Mouse (Mus musculus) limb, embryonic 11.5 days (tissue): ENCODE data around the gene Ccdc144b. TPM values are rescaled to one million over a fixed set of nuclear protein-coding genes. Genes with fewer than 3 reads are reported as not detected.

ENCODE experiments used
- ATAC-seq: fragments of 200-750 bp; cut with Nextera tagmentation; 2 replicates; pipeline ENCODE4 v1.8.0; 2017; ENCODE audit warnings: low read depth; ENCODE audit not compliant: insufficient number of reproducible peaks, low FRiP score, low TSS enrichment
- DNase-seq: peaks from one replicate; pipeline ENCODE4 v3.0.0-alpha.2; 2015; ENCODE audit warnings: low spot score
- H3K27ac ChIP-seq: fragments of 300-500 bp; sonication (generic); replicated peaks from 2 replicates; pipeline ENCODE4 v1.5.1; 2014; ENCODE audit warnings: low read depth, mild to moderate bottlenecking, low read length
- H3K27me3 ChIP-seq: fragments of 300-500 bp; sonication (generic); 2 replicates; pipeline ENCODE4 v1.6.1; 2014; ENCODE audit warnings: mild to moderate bottlenecking, low read length, mixed read lengths; ENCODE audit not compliant: control insufficient read depth, insufficient read depth
- H3K36me3 ChIP-seq: fragments of 300-500 bp; sonication (generic); 2 replicates; pipeline ENCODE4 v1.6.1; 2014; ENCODE audit warnings: mild to moderate bottlenecking, low read length, moderate library complexity, mixed read lengths; ENCODE audit not compliant: control insufficient read depth, insufficient read depth
- H3K4me1 ChIP-seq: fragments of 300-500 bp; sonication (generic); 2 replicates; pipeline ENCODE4 v1.6.1; 2014; ENCODE audit warnings: low read length, mixed read lengths; ENCODE audit not compliant: control insufficient read depth, insufficient read depth
- H3K4me2 ChIP-seq: fragments of 300-500 bp; sonication (generic); 2 replicates; pipeline ENCODE4 v1.6.1; 2014; ENCODE audit warnings: low read depth, mild to moderate bottlenecking, moderate library complexity; ENCODE audit not compliant: severe bottlenecking
- H3K4me3 ChIP-seq: fragments of 300-500 bp; sonication (generic); 2 replicates; pipeline ENCODE4 v1.5.1; 2014; ENCODE audit warnings: low read depth, low read length
- H3K9ac ChIP-seq: fragments of 300-500 bp; sonication (generic); 2 replicates; pipeline ENCODE4 v1.6.1; 2014; ENCODE audit warnings: mild to moderate bottlenecking, low read length
- H3K9me3 ChIP-seq: fragments of 300-500 bp; sonication (generic); 2 replicates; pipeline ENCODE4 v1.6.1; 2016; ENCODE audit warnings: low read length; ENCODE audit not compliant: control insufficient read depth
- WGBS: fragments of 180-500 bp; shearing (Covaris S2); extraction: QIAGEN DNeasy Blood & Tissue Kit; methylation state at CpG from one replicate; pipeline ENCODE4 v1.1.7; 2014; 5-methylcytosine and 5-hydroxymethylcytosine counted together
- polyA plus RNA-seq: library from polyadenylated mRNA; unstranded; fragments of >200 nt; fragmentation: Nextera tagmentation; extraction: Ambion mirVana; gene quantifications from 2 replicates; pipeline ENCODE4 v1.2.1, GENCODE M21; 2014

Gene Ccdc144b
- polyA plus RNA-seq: not detected in 2 replicates

DNA sequence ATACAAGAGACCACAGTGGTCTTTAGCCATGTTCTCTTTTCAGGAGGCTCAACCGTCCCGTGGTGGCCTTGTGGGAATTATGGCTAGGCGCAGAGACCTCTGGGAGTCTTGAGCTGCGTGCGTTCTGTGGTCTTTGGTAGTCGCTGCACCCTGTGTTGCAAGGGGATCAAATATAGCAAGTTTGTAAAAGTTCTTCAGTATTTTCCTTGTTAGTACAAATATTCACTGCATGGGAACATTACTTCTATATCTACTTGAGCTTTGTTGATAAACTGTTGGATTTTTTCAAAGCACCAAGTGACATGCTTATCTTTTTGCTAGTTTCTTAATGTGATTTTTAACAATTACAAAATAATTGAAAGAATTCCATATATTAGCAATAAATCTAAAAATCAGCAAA, at the start of gene Ccdc144b:
Gene Ccdc144b, minus strand, starts transcription at position 101 of the 400 bp plus-strand sequence.
- no peak for ATAC-seq
- H3K4me3 ChIP-seq: no peak within 1 kb of the TSS
- no peaks in the 10 kb centered on the region for H3K9me3 ChIP-seq
- no peaks in the 10 kb centered on the region for H3K27me3 ChIP-seq
- no peaks in the 10 kb centered on the region for H3K4me1 ChIP-seq
- no peak within 1 kb of the TSS for H3K9ac ChIP-seq
- no peak within 1 kb of the TSS for H3K27ac ChIP-seq
- no peaks in the 10 kb centered on the region for H3K36me3 ChIP-seq
- no peak within 1 kb of the TSS for H3K4me2 ChIP-seq
- 90% methylated on average over 6 of the region's 6 CpGs for WGBS
- no peak for DNase-seq

DNA sequence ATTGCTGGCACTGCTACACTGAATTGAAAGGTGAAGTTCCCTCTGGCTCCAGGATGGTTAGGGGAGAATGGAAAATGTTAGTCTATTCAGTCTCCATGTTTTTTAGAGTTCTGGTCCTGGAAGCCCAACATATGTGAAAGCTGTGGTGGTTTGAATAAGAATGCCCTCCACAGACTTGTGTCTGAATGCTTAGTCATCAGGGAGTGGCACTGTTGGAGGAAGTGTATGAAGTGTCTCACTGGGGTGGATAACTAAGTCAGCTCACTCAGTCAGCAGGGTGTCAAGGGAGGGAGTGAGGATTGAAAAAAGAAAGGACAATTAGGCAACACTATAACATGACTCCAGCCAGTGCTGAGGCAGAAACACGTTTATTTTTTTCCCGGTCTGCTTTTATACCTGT, 42.0 kb upstream of the Ccdc144b start:
- ATAC-seq (no peak), DNase-seq (no peak)
- Histone ChIP-seq H3K27me3 (no peaks in the 10 kb centered on the region), H3K27ac (no peak overlapping the region), H3K4me3 (no peak overlapping the region), H3K9ac (no peak overlapping the region), H3K4me1 (no peaks in the 10 kb centered on the region), H3K36me3 (no peaks in the 10 kb centered on the region), H3K9me3 (no peaks in the 10 kb centered on the region), H3K4me2 (no peak overlapping the region)
- WGBS: 88% methylated on average over 2 of the region's 2 CpGs

DNA sequence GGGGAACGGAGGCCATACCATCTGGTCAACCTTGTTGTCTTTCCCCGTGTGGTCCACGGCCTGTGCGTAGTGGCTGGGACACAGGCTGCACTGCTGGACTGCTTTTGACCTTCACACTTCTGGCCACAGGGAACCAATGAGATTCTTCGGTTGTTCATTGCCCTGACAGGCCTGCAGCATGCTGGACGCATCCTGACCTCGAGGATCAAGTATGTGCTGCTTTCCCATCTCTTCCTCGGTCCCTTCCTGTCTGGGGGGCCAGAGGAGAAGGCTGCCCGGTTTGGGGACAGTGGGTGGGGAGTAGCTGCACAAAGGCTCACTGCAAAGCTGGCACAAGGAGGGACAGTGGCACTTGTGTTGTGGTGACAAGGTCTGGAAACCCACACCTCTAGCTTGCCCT, 34.2 kb upstream of the Ccdc144b start:
- Histone ChIP-seq H3K4me3 (no peak overlapping the region), H3K36me3 (peaks cover 15% of the 10 kb centered on the region), H3K27me3 (no peaks in the 10 kb centered on the region), H3K4me1 (no peaks in the 10 kb centered on the region), H3K9ac (no peak overlapping the region), H3K4me2 (no peak overlapping the region), H3K27ac (no peak overlapping the region), H3K9me3 (no peaks in the 10 kb centered on the region)
- ATAC-seq: no peak
- 95% methylated on average over 9 of the region's 9 CpGs for WGBS
- no peak for DNase-seq

DNA sequence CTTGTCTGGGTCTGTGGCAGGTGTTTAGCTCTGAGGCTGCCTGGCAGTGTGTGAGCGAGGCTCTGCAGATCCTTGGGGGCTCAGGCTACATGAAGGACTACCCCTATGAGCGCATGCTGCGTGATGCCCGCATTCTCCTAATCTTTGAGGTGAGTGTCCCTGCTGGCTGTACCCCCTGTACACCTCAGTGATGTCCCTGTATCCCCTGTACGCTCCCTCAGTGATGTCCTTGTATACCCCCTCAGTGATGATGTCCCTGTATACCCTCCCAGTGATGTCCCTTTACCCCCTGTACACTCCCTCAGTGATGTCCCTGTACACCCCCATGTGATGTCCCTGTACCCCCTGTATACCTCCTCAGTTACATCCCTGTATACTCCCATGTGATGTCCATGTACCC, 32.0 kb upstream of the Ccdc144b start:
- Histone ChIP-seq H3K36me3 (peaks cover 20% of the 10 kb centered on the region), H3K9me3 (no peaks in the 10 kb centered on the region), H3K9ac (no peak overlapping the region), H3K27ac (no peak overlapping the region), H3K4me1 (no peaks in the 10 kb centered on the region), H3K27me3 (no peaks in the 10 kb centered on the region), H3K4me2 (no peak overlapping the region), H3K4me3 (no peak overlapping the region)
- ATAC-seq (no peak), DNase-seq (no peak)
- WGBS: 92% methylated on average over 5 of the region's 5 CpGs

DNA sequence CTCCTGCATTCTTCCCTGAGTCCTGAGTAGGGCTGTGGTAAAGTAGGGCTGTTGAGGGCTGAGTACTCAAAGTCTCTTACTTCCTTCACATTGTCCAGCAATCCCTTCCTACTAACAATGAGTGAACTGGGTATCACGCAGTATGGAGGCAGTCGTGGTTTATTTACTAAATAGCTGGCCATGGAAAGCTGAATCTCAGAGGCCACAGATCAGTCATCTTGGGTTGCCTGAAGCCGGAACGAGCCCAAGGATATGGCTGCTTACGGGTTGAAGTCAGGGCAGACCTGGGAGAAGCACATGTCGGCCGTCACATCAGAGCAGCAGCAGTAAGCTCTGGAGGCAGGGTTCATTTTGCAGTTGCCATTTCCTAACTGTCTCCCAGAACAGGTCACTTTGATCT, 30.0 kb upstream of the Ccdc144b start:
- Histone ChIP-seq H3K9ac (no peak overlapping the region), H3K4me2 (no peak overlapping the region), H3K4me3 (no peak overlapping the region), H3K36me3 (peaks cover 15% of the 10 kb centered on the region), H3K27ac (no peak overlapping the region), H3K9me3 (no peaks in the 10 kb centered on the region), H3K4me1 (no peaks in the 10 kb centered on the region), H3K27me3 (no peaks in the 10 kb centered on the region)
- ATAC-seq (no peak), DNase-seq (no peak)
- 90% methylated on average over 7 of the region's 7 CpGs for WGBS

DNA sequence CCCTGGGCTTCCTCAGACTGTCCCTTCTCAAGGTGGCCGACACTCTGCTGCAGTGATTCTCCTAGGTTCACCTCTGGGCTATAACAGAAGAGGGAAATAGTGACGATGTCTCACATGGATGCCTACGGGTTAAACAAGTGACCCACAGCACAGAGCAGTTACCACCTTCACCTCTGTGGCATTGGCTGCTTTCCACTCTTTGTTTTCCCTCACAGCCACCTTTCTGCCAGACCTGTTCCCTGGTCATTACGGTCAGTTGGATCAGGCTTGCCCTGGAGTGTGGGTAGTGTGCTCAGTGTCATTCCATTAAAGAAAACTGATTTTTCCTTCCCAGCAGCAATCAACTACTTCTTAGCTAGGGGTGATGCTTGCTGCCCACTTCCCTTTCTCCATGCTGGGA, 29.5 kb upstream of the Ccdc144b start:
- H3K4me1 ChIP-seq: no peaks in the 10 kb centered on the region
- no peak overlapping the region for H3K4me2 ChIP-seq
- no peaks in the 10 kb centered on the region for H3K27me3 ChIP-seq
- no peak overlapping the region for H3K4me3 ChIP-seq
- H3K36me3 ChIP-seq: peaks cover 11% of the 10 kb centered on the region
- no peaks in the 10 kb centered on the region for H3K9me3 ChIP-seq
- H3K27ac ChIP-seq: no peak overlapping the region
- no peak overlapping the region for H3K9ac ChIP-seq
- ATAC-seq (no peak), DNase-seq (no peak)
- WGBS: 97% methylated on average over 4 of the region's 4 CpGs

DNA sequence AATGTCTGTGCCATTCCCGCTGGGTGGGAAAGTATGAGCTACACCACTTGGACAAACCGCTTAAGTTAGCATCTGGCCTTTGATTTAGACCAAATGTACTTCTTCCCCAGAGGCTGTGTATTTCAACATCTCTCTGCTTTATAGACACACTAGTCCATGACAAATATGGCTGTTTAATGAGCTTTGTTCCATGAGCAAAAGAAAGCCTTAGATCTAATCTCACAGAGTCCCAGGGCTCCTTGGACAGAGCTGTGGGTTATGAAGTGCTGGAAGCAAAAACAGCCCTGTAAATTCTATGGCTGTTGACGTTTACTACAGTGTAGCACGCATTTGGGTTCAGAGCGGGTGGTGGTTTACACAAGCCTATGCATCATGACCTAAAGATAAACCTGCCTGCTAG, 27.4 kb upstream of the Ccdc144b start:
- Histone ChIP-seq H3K4me2 (no peak overlapping the region), H3K27ac (no peak overlapping the region), H3K27me3 (no peaks in the 10 kb centered on the region), H3K36me3 (peaks cover 10% of the 10 kb centered on the region), H3K9ac (no peak overlapping the region), H3K9me3 (no peaks in the 10 kb centered on the region), H3K4me3 (no peak overlapping the region), H3K4me1 (no peaks in the 10 kb centered on the region)
- 94% methylated on average over 5 of the region's 5 CpGs for WGBS
- no peak for DNase-seq
- ATAC-seq: no peak

DNA sequence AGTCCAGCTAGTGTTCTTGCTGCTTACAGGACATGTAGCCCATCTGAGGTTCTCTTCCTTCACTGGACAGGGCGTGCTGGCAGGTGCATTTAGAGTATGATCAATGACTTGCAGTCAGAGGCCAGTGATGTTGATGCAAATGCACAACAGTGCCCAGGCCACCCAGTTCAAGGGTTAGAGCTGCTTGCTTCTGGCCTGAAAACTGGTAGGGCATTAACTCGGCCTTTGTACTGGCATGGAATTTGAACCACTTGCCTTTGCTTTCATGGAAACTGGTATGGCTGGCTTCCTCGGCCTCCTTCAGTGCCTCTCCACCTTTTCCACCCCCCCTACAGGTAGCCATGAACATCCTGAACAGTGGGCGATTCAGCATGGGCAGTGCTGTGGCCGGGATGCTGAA, 26.5 kb upstream of the Ccdc144b start:
- Histone ChIP-seq H3K27me3 (no peaks in the 10 kb centered on the region), H3K4me1 (no peaks in the 10 kb centered on the region), H3K9ac (no peak overlapping the region), H3K4me3 (no peak overlapping the region), H3K9me3 (no peaks in the 10 kb centered on the region), H3K36me3 (peaks cover 10% of the 10 kb centered on the region; the same call in 1 of the 2 replicates), H3K27ac (no peak overlapping the region), H3K4me2 (no peak overlapping the region)
- 91% methylated on average over 5 of the region's 5 CpGs for WGBS
- ATAC-seq (no peak), DNase-seq (no peak)

DNA sequence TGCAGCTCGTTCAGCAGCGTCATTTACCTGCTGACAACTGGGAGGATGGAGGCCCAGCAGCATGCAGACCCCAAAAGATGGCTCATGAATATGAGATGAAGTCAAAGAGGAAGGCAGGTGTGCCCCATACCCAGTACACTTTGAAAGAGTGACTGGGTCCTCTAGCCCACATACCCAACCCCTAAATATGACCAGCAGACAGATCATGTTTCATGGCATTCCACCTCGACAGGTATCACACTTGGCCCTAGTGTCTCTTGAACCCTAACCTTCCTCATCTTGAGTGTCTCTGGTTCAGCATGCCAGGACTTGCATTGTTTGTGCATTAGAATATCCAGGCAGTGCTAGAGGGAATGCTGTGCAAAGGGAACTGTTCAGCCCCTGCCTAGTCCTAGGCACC, 24.0 kb upstream of the Ccdc144b start:
- 93% methylated on average over 3 of the region's 3 CpGs for WGBS
- no peak overlapping the region for H3K9ac ChIP-seq
- no peaks in the 10 kb centered on the region for H3K9me3 ChIP-seq
- ATAC-seq (no peak), DNase-seq (no peak)
- no peak overlapping the region for H3K4me3 ChIP-seq
- H3K27me3 ChIP-seq: no peaks in the 10 kb centered on the region
- peaks cover 11% of the 10 kb centered on the region; the same call in 1 of the 2 replicates for H3K36me3 ChIP-seq
- H3K4me1 ChIP-seq: no peaks in the 10 kb centered on the region
- H3K4me2 ChIP-seq: no peak overlapping the region
- H3K27ac ChIP-seq: no peak overlapping the region
